Mouse (Mus musculus): ENCODE data around the gene Ap2b1. TPM values are rescaled to one million over a fixed set of nuclear protein-coding genes. Genes with fewer than 3 reads are reported as not detected.

Gene Ap2b1
- 130 to 153 TPM (median 142 TPM) in 4 replicates for total RNA-seq (2023)

GRCm38 (mm10) chr11:83298225-83299195 lies at the start of gene Ap2b1:
TSS of gene Ap2b1 (plus strand) at chr11:83299024.

GRCm38 (mm10) chr11:83286566-83286965 lies 12.3 kb upstream of the Ap2b1 start, which contains the start of gene Slfn14:
TSS of gene Slfn14 (minus strand) at chr11:83286726.

GRCm38 (mm10) chr11:83302526-83303251 lies 3.9 kb downstream of the Ap2b1 start, which contains the start of gene Pex12:
TSS of gene Pex12 (minus strand) at chr11:83302586.

GRCm38 (mm10) chr11:83409087-83409754 lies 110.4 kb downstream of the Ap2b1 start, which contains the start of gene Rasl10b:
TSS of gene Rasl10b (plus strand) at chr11:83409137.

GRCm38 (mm10) chr11:83429355-83429754 lies 130.5 kb downstream of the Ap2b1 start, which contains the start of gene Gas2l2:
TSS of gene Gas2l2 (minus strand) at chr11:83429455.

GRCm38 (mm10) chr11:83437377-83437776 lies 138.6 kb downstream of the Ap2b1 start, which contains the start of gene 1700020L24Rik:
TSS of gene 1700020L24Rik (plus strand) at chr11:83437677.

Other genes starting within 250 kb of the Ap2b1 start
- 78.5 to 85.0 TPM (median 80.5 TPM) in 4 replicates for gene Slfn2, start 233.9 kb upstream of the Ap2b1 start, total RNA-seq (2023)
- 0.60 to 1.0 TPM (median 0.82 TPM) in 4 replicates for gene Slfn1, start 182.2 kb upstream of the Ap2b1 start, total RNA-seq (2023)
- gene Slfn4, start 123.8 kb upstream of the Ap2b1 start, total RNA-seq (2023): 0.24 to 0.34 TPM (median 0.26 TPM) in 3 of 4 replicates, not detected in the other
- 1.7 to 3.0 TPM (median 2.1 TPM) in 4 replicates for gene Slfn3, start 107.7 kb upstream of the Ap2b1 start, total RNA-seq (2023)
- not detected in 4 replicates for gene Slfn14, start 12.3 kb upstream of the Ap2b1 start, total RNA-seq (2023)
- gene Pex12, start 3.6 kb downstream of the Ap2b1 start, total RNA-seq (2023): 12.6 to 15.2 TPM (median 14.1 TPM) in 4 replicates
- 0.79 to 1.2 TPM (median 0.90 TPM) in 4 replicates for gene Rasl10b, start 110.1 kb downstream of the Ap2b1 start, total RNA-seq (2023)
- not detected in 4 replicates for gene Gas2l2, start 130.4 kb downstream of the Ap2b1 start, total RNA-seq (2023)
- 0.83 TPM in 1 of 4 replicates, not detected in the others for gene 1700020L24Rik, start 138.7 kb downstream of the Ap2b1 start, total RNA-seq (2023)
- gene Mmp28, start 164.0 kb downstream of the Ap2b1 start, total RNA-seq (2023): not detected in 4 replicates
- gene Taf15, start 174.1 kb downstream of the Ap2b1 start, total RNA-seq (2023): 154 to 178 TPM (median 165 TPM) in 4 replicates
- gene Heatr9, start 223.2 kb downstream of the Ap2b1 start, total RNA-seq (2023): 0.30 TPM in 1 of 4 replicates, not detected in the others
- gene Ccl5, start 231.5 kb downstream of the Ap2b1 start, total RNA-seq (2023): 4.6 to 8.0 TPM (median 6.7 TPM) in 4 replicates